Mouse (Mus musculus): Measurements from ENCODE around the gene Cdk11b.
"Not testable (repeated sequence)": the region's sequence is repeated elsewhere in the genome, so short reads cannot be mapped to it uniquely, and the experiment has no call there.

Cdk11b gene

DNA sequence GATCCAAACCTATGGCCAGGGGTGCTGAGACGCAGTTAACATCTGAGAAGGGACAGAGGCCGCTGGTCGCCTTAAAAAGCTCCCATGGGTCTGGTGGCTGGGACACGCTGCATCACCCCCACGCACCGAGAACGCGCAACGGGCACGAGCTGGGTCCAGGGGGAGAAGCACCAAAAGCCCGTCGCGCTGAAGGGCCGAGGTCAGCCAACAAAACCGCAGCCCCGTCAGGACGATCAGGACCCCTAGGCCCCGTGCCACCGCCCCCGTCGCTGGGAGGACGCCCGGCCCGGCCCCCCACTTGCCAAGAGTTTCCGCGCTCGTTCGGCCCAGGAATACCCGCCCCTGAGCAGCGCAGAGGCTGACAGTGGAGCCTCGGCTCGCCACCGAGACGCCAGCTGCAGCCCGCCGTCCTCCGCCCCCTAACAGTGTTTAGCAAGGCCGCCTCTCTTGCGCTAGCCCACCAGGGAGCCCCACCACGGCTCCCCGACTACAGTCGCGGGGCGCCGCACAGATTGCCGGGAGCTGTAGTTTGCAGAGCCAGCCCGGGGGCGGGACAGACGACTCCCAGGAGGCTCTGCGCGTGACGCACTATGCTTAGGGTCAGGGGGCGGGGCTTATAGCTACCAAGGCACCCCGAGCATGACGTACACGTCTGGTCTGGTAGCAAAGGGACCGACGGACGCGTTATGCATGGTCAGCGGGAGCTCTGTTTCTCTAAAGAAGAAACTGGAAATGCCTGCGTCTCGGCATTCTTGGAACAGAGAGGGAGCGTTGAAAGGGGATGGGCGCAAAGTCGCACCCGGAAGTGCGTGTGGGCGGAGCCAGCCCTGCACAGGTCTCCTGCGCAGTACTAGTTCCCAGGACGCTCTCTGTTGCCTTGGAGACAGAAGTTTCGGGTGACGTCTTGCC lies 44.3 kb downstream of the Cdk11b start, which contains the start of gene Mib2:
Gene Mib2, minus strand, starts transcription at position 510 of the 909 bp plus-strand sequence.
- peak; percentile 98 for DNase-seq (ENCODE audit: inconsistent ontology term)

GRCm38 (mm10) chr4:155669598-155670075 lies 45.0 kb downstream of the Cdk11b start:
- no peak for DNase-seq (ENCODE audit: inconsistent ontology term)

DNA sequence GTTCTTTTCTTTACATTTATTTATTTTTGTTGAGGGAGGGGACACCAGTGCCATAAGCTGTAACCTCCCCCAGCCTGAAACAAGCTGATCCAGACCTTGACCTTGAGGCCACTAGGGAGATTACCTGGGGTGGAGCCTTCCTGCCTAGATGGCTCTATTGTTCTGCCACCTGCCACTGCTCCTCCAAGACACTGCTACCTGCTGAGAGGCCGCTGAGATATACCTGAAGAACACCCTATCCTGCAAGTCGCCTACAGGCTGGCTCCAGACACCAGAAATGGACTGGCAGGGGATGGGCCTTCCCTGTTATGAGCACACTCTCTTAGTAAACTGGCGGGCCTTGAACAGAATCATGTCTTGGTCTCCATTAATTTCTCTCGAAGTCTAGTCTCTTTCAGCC lies 45.6 kb downstream of the Cdk11b start:
- not testable (repeated sequence) for DNase-seq (ENCODE audit: inconsistent ontology term)

- no peak for DNase-seq (ENCODE audit: inconsistent ontology term)
Observed at GRCm38 (mm10) chr4:155672082-155672481, 47.4 kb downstream of the Cdk11b start.

- no peak for DNase-seq (ENCODE audit: inconsistent ontology term)
Observed at GRCm38 (mm10) chr4:155675991-155676390, 51.3 kb downstream of the Cdk11b start.

DNA sequence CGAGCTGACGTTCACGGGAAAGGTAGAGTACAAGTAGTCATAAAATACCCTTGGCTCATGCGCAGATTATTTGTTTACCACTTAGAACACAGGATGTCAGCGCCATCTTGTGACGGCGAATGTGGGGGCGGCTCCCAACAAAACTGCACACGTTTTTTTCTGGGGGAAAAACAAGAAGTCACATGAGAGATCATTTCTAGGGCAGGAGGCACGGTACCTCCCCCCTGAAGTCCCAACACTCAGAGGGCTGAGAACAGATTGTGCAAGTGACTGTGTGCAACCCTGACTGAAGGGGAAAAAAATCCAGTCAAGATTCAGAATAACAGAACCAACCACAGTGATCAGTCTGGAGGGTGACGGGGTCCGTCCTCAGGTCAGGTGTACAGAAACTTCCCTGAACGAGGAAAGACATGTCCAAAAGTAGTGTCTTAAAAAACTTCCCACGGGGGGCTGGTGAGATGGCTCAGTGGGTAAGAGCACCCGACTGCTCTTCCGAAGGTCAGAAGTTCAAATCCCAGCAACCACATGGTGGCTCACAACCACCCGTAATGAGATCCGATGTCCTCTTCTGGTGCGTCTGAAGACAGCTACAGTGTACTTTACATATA lies 59.1 kb downstream of the Cdk11b start:
- DNase-seq (ENCODE audit: inconsistent ontology term) = not testable (repeated sequence)

DNA sequence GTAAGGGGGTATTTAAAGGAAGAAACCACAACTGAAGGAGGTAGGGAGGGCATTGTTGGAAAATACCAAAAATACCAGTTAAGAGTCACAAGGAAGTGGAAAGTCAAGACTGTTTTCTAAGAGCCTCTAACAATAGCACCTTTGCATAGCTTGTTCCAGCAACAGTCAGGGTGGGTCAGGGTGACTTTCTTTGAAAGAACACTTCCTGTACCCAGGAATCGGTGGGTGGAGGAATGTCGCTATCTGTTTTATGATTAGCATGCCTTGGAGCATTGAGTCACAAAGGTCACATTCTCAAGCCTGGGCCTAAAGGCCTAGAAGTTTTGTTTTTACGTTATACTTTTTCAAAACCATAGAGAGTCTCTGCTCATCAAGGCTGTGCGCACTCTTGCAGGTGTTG lies 63.1 kb downstream of the Cdk11b start:
- DNase-seq (ENCODE audit: inconsistent ontology term) = not testable (repeated sequence)

- no peak for DNase-seq (ENCODE audit: inconsistent ontology term)
Observed at GRCm38 (mm10) chr4:155690571-155691375, 66.1 kb downstream of the Cdk11b start.

DNA sequence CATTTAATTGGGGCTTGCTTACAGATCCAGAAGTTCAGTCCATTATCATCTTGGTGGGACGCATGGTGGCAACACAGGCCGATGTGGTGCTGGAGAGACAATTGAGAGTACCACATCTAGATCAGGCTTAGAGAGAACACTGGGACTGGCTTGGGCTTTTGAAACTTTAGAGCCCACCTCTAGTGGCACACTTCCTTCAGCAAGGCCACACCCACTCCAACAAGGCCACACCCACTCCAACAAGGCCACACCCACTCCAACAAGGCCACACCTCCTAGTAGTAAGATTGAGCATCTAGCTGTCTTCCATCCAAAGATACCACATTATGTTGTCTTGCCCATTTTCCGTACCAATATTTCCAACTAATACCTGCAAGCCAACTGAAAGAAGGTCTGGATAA lies 67.8 kb downstream of the Cdk11b start:
- DNase-seq (ENCODE audit: inconsistent ontology term) = no peak

DNA sequence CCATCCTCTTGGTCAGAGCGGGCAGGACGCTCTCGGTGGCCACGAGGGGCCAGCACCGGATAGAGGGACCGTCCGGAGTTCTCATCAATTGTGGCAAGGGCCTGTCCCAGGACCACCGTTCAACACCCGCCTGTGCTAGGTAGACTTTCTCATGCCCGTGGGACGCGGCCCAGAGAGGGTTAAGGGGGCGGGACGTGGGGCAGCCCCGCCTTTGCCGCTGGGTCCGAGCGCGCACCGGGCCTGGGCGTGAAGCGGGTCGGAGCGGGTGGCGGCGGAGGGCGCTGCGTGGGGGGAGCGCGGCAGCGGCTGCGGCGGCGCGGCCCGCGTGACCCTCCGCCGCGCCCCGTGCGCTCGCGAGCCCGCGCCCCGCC lies 69.4 kb downstream of the Cdk11b start, which contains the start of gene Fndc10:
Gene Fndc10, plus strand, starts transcription at position 232 of the 371 bp plus-strand sequence.
- peak; percentile 64 for DNase-seq (ENCODE audit: inconsistent ontology term)

GRCm38 (mm10) chr4:155694482-155695401 lies 70.1 kb downstream of the Cdk11b start:
- DNase-seq (ENCODE audit: inconsistent ontology term) = peak; percentile 69

DNA sequence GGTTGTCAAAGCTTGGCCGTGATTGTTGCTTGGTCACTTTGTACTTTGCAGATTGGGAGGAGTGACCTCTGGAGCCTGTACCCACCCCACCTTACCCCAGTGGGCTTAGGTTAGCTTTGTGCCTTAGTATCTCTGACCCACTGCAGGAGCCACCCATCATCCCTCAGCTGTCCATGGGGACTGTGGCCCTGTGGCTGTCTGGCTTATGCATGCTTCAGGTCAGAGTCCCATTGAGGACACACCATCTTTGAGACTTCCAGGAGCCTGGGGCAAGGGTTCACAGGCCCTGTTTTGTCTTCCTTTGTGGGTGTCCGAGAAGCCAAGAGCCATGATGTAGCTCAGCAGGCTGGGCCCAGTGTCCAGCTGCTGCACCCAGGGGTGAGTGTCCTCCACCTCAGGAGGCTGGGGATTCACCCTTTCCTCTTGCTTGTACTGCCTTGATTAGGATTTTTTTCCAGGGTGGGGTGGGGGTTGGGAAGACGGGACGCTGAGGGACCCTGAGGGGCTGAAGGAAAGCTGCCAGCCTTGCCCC lies 70.9 kb downstream of the Cdk11b start:
- DNase-seq (ENCODE audit: inconsistent ontology term) = no peak

GRCm38 (mm10) chr4:155696261-155697255 lies 71.9 kb downstream of the Cdk11b start:
- DNase-seq (ENCODE audit: inconsistent ontology term) = peak; percentile 79

Measured in Muller cell, postnatal 12 days (primary cell).